Mouse (Mus musculus) 416B (cell line): Measurements from ENCODE around the gene Zfr2.

Experiments
- DNase-seq: peaks from one replicate; pipeline ENCODE4 v3.0.0; 2011; ENCODE audit warnings: low read depth

The Zfr2 gene

DNA sequence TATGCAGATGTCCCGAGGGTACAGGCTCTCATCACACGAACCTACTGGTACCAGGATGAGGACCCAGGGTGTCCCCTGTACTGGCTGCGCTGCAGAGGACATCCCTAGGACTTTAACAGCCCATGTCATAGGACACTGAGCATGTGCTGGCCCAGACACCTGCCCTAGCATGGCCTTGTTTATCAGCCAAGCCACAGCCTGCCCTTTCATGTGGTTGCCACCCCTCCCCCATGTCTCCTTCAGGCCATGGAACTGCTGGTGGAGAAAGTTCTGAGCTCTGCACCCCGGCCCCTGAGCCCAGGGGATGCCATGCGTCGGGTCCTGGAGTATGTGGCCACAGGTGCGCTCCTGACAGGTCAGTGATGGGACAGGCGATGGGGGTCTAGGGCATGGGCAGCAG is 16.5 kb downstream of the Zfr2 start:
- DNase-seq, result no peak

DNA sequence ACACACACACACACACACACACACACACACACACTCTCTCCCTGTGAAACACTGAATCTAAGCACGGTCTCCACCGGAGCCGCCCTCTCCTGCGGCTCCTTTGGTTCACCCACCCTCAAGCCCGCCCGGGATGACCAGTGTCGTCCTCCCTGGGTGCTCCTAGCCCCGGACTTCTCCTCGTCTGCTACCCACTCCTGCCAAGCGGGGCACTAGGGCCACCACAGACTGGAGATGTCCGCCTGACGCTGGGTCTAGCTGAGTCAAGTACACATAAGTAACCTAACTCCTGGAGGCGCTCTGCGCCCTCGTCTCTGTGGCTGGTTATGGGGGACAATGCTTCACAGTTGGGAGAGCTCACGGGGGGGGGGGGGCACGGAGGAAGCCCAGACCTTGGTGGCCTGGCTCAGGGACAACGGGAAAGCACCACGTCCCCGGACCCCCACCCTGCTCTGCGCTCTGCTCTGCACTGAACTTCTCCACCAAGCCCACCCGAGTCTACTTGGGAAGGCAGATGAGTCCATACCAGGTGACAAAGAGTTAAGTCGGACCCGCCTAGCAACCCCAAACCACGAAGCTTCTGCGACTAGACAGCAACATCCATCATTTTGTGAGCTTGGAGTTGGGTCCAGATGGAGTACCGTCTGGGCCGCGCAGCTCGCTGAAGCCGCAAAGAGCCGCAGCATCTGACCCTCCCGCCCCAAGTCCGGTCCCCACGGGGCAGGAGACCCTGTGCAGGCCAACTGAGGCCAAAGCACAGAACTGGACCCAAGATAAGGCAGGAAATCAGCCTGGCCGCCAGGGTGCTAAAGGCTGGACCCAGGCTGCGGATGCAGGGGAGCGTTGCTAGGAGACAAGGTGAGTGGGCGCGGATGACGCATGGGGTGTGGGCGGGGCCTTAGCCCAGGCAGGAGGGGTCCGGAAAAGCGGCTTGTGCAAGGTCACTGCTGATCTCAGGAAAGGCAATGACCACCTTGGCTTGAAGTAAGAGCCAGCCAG is 19.8 kb downstream of the Zfr2 start, which contains the start of gene Matk:
Gene Matk, plus strand, starts transcription at position 512 of the 996 bp plus-strand sequence.
- no peak for DNase-seq

DNA sequence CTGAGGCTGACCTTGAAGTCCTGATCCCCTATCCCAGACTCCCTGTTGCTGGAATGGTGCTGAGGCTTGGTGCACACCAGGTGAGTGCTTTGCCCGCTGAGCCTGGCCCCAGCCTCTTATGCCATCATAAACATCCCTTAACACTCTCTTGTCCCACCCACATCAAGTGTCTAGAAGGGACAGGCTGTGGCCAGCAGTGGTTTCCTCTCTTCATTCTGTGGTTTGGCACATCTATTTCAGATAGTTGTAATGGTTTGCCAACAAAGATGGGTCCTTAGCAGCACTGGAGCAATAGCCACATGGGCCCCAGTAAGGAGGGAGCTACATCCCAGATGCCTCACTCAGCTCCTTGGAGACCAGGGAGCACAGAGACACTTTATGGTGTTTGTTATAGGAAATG is 21.9 kb downstream of the Zfr2 start:
- peak; percentile 85 for DNase-seq

- no peak for DNase-seq
Measured at GRCm38 (mm10) chr10:81257158-81258039, 24.4 kb downstream of the Zfr2 start.

GRCm38 (mm10) chr10:81259225-81259884 is 26.4 kb downstream of the Zfr2 start:
- no peak for DNase-seq

DNA sequence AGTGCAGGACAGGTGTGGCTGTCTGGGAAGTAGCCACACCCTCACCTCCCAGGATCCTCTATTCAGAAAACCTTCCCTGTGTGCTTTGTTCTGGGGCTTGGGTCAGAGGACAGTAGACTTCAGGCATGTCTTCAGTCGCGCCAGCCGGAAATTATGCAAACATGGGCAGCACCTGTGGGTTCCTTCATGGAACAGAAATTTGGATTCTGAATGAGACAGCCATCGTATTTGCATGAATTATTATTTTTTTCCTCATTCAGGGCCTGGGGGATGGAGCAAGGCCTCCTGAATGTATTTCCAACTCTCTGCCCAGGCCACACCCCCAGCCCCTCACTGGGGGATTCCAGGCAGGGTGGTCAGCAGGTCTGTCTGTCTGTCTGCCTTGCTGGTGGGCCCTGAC is 28.1 kb downstream of the Zfr2 start:
- DNase-seq, result no peak

DNA sequence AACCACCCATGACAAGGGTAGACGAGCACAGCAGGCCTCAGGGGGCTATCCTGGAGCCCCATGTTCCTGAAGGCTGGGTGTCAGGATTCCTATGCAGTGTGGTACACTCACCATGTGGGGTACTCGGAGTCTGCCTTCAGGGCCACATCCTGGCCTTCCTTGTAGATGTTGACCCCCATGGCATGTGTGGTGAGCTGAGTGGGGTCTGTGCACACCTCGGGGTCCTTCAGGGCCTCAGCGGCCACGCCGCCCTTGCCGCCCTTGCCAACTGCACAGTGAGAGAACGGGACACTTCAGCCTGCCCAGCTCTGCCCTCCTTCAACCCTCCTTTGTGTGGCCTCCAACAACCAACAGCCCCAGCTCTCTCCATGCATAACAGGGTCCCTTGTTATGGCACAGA is 32.6 kb downstream of the Zfr2 start:
- no peak for DNase-seq

DNA sequence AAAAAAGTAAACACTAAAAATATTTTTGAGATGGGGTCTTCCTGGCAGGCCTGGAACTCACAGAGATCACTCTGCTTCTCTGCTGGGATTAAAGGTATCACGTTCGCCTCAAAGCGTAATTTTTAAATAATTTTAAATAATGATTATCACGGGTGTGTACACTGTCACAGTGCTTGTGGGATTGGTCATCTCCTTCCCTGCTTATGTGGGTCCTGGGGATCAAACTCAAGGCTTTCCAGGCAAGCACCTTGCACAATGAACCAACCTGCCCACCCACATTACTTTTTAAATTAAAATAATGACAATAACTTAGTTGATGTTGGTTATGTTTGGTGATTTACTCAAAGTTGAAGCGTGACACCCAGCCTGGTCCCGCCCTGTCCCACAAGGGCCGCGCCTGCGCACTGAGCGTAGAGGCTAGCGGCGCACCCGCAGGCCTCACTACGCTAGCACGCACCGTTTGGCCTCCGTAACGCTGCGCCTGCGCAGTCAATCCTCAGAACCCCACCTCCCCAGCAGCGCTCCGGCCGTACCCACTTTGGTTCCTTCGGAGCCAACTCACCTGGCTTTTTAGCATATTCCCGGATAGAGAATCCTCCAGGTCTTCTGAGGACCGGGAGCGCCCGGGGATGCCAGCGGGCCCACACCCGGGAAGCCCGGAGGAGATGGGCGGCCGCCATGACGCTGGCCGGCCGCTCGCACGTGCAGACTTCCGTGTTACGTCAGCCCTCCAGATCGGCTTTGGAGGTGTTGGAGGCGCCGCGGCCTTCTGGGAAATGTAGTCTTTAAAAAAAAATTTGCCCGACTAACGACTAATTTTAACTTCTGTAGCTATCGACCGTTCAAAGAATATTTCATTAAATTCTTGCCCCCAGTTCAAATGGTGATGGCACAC is 33.5 kb downstream of the Zfr2 start, which contains the start of the genes Mrpl54 and Apba3:
Gene Mrpl54, minus strand, starts transcription at position 724 of the 895 bp plus-strand sequence.
Gene Apba3, plus strand, starts transcription at position 750 of the 895 bp plus-strand sequence.
- DNase-seq, result peak; percentile 98

- DNase-seq, result peak; percentile 93
Measured at GRCm38 (mm10) chr10:81268056-81268455, 35.1 kb downstream of the Zfr2 start.

DNA sequence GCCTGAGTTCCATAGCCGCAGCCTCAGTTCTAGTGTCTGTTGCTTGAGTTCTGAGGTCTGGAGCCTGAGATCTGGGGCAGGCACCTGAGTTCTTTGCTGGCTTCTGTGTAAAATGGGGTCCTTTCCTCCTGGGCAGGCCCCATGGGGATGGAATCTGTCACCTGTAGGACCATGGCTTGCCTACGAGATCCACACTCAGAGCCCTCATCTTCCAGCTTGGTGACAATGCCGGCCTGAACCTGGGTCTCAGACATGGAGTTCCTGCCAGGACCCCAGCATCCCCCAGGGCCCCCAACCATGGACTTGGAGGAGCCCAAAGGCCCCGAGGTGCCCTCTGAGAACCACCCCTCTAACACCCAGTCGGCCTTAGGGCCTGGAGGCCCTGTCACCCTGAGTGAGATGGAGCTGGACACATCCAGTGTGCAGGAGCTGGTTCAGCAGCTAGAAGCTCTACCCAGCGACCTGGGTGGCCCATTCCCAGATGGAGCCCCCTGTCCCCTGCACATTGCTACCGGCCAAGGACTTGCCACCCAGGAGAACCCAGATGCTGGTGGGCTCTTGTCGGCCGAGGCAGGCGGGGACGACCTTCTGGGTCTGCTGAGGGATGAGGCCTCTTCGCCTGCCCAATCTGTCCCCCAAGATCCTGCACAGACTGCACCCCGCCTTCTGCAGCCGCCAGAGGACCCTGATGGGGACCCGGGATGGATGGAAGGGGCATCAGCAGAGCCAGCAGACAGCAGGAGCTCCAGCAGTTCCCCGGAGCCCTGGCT is 35.9 kb downstream of the Zfr2 start:
- no peak for DNase-seq

DNA sequence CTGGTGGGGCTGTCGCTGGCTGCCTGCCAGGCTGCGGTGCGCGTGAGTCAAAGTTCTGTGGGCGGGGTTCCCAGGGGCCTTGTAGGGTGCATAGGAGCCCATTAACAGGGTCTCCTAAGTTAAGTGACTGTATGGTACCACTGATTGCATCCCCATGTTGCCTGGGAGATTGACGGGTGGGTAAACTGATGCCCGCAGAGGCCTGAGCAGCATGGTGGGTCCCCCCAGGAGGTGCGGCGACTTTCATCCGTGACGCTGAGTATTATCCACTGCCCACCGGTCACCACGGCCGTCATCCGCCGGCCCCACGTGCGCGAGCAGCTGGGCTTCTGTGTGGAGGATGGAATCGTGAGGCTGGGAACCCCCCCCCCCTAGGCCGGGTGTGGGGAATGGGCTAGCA is 39.4 kb downstream of the Zfr2 start:
- no peak for DNase-seq

GRCm38 (mm10) chr10:81273842-81274241 is 40.9 kb downstream of the Zfr2 start:
- DNase-seq, result no peak

DNA sequence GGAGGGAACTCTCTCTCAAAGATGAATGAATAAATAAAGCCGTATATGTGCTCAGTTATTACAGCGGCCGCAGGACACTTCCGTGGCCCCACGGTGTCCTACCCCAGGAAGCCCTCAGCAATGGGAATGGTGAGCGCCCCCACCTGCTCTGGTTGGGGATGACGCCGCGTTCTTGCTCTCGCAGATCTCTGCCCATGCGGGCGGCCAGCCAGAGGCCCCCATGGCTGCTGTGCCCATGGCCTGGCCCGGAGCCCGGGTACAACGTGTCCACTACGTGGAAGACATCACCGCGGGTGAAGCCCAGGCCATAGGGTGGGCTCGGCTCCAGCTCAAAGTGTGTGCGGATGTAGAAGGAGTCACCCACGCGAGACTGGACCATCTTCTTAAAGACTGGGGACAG is 44.7 kb downstream of the Zfr2 start:
- DNase-seq, result no peak

DNA sequence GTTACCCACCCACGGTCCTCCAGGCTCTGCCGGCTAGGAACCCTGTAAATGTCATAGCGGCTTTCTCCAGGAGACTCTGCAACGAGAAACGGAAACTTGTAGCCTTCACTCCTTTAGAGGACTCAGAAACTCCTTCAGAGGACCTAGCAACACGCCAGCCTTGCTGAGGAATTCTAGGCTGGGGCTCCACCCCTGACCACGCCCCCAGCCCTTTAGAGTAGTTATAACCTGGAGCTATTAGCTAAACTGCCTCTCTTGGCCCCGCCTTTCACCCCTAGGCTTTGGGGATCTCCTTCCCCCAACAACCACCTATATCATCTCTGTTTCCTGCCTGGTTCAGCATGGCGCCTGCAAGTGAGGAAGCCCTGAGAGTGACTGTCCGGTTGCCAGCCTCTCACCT is 46.5 kb downstream of the Zfr2 start:
- DNase-seq, result no peak

DNA sequence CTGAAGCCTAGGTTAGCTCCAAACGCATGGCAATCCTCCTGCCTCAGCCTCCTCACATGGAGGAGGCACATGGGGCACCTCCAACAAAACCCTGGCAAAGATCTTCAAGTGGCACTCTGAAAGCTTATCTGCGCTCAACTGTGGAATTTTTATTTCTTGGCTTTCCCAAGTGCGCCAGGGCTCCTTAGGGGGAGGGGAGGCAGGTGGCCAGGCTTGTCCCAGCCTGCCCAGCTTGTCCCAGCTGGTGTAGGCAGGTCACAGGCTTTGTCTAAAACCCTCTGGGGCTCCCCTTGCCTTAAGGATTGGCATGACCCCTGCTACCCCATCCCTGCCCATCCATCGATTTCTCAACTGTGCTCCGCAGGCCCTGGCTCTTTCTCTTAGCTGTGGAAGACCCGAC is 51.2 kb downstream of the Zfr2 start:
- DNase-seq, result no peak

GRCm38 (mm10) chr10:81284719-81285118 is 51.8 kb downstream of the Zfr2 start:
- no peak for DNase-seq

GRCm38 (mm10) chr10:81285694-81286450 is 52.9 kb downstream of the Zfr2 start:
- peak; percentile 89 for DNase-seq

DNA sequence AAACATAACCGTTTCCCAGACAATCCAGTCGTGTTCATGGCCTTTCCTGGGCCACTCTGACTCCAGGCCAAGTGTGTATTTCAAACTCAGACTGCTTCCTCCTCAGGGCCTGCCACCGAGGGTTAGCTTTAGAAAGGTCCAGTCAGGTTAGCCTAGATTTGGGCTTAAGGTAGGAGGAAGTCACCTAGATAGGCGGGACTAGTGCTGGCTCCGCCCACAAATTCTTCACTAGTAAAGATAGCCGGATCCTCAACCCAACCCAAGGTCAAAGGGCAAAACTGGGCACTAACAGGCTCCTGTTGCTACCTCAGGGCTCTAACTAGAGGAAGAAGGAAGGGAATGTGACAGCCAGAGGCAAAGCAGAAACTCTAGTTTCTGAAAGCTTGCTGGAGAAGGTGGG is 53.6 kb downstream of the Zfr2 start:
- peak; percentile 42 for DNase-seq

- DNase-seq, result peak; percentile 81
Measured at GRCm38 (mm10) chr10:81287513-81288157, 54.7 kb downstream of the Zfr2 start.
